Mouse (Mus musculus) stomach, embryonic 15.5 days (tissue): ENCODE results near the gene Tmem132b. TPM values are rescaled to one million over a fixed set of nuclear protein-coding genes. Genes with fewer than 3 reads are reported as not detected.

ENCODE experiments used
- ATAC-seq: fragments of 200-750 bp; cut with Nextera tagmentation; 2 replicates; pipeline ENCODE4 v1.8.0; 2017; ENCODE audit warnings: low read depth, moderate number of reproducible peaks, moderate TSS enrichment; ENCODE audit not compliant: insufficient read depth, low FRiP score
- H3K27ac ChIP-seq: fragments of 300-500 bp; sonication (generic); 2 replicates; pipeline ENCODE4 v1.5.1; 2015; ENCODE audit warnings: mild to moderate bottlenecking, inconsistent platforms
- H3K27me3 ChIP-seq: fragments of 300-500 bp; sonication (generic); replicated peaks from 2 replicates; pipeline ENCODE4 v1.6.1; 2015; ENCODE audit warnings: inconsistent platforms
- H3K36me3 ChIP-seq: fragments of 300-500 bp; sonication (generic); 2 replicates; pipeline ENCODE4 v1.6.1; 2015; ENCODE audit warnings: inconsistent platforms
- H3K4me1 ChIP-seq: fragments of 300-500 bp; sonication (generic); 2 replicates; pipeline ENCODE4 v1.6.1; 2015; ENCODE audit warnings: inconsistent platforms
- H3K4me2 ChIP-seq: fragments of 300-500 bp; sonication (generic); 2 replicates; pipeline ENCODE4 v1.6.1; 2015; ENCODE audit warnings: mild to moderate bottlenecking, inconsistent platforms
- H3K4me3 ChIP-seq: fragments of 300-500 bp; sonication (generic); replicated peaks from 2 replicates; pipeline ENCODE4 v1.5.1; 2015; ENCODE audit warnings: inconsistent platforms
- H3K9ac ChIP-seq: fragments of 300-500 bp; sonication (generic); 2 replicates; pipeline ENCODE4 v1.6.1; 2015; ENCODE audit warnings: inconsistent platforms
- H3K9me3 ChIP-seq: fragments of 300-500 bp; sonication (generic); 2 replicates; pipeline ENCODE4 v1.6.1; 2016; ENCODE audit warnings: inconsistent platforms
- WGBS: fragments of 180-500 bp; shearing (Covaris S2); methylation state at CpG from one replicate; pipeline ENCODE4 v1.1.7; 2015; 5-methylcytosine and 5-hydroxymethylcytosine counted together
- polyA plus RNA-seq: library from polyadenylated mRNA; unstranded; fragments of >200 nt; fragmentation: Nextera tagmentation; extraction: Ambion mirVana; gene quantifications from 2 replicates; pipeline ENCODE4 v1.2.1, GENCODE M21; 2015

Tmem132b gene
- polyA plus RNA-seq, 1 experiment from 2014 or later: 0.62 TPM

GRCm38 (mm10) chr5:125699395-125699794 is 167.8 kb downstream of the Tmem132b start:
- Histone ChIP-seq H3K4me3 (no peak overlapping the region), H3K4me2 (no peak overlapping the region), H3K27ac (no peak overlapping the region), H3K9me3 (no peaks in the 10 kb centered on the region), H3K9ac (no peak overlapping the region), H3K4me1 (no peaks in the 10 kb centered on the region), H3K36me3 (no peaks in the 10 kb centered on the region), H3K27me3 (no peaks in the 10 kb centered on the region)
- no peak for ATAC-seq
- 73% methylated on average over 3 of the region's 3 CpGs for WGBS

DNA sequence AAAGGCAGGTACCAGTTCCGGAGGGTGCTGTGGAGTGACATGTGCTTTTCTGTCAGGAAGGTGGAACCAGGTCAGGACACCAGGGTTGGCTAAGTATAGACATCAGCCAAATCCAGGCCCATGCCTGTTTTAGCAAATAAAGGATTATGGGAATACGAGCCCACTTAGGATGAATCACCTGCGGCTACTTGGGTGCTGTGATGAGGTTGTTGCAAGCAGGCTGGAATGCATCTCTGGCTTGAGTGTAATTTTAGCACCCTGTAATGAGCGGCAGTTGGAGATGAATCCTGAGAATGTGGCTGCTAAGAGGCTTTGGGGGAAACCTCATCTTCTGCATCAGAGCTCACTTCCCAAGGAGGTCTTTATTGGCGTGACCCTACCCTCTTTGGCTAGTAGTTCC is 168.7 kb downstream of the Tmem132b start:
- no peak for ATAC-seq
- Histone ChIP-seq H3K27ac (no peak overlapping the region), H3K9me3 (no peaks in the 10 kb centered on the region), H3K27me3 (no peaks in the 10 kb centered on the region), H3K4me2 (no peak overlapping the region), H3K4me3 (no peak overlapping the region), H3K36me3 (no peaks in the 10 kb centered on the region), H3K4me1 (no peaks in the 10 kb centered on the region), H3K9ac (no peak overlapping the region)
- 82% methylated on average over 5 of the region's 5 CpGs for WGBS

DNA sequence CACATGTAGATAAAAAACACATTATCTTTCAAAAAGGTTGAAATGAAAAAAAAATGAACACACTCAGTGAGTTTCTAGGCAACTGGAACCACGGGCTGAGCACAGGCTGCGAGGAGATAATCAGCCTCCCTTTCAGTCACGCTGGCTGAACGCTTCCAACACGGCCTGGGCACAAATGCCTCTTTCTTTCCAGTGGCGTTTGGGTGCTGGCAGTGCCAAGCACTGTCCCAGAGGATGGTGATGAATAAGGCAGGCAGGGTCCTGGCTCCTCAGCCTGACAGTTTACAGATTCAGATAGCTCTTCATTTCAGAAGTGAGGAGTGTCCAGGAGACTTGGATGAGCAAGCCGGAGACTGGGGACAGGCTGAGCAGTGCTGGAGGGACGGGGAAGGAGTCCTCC is 173.8 kb downstream of the Tmem132b start:
- Histone ChIP-seq H3K4me2 (no peak overlapping the region), H3K9ac (no peak overlapping the region), H3K4me1 (no peaks in the 10 kb centered on the region), H3K4me3 (no peak overlapping the region), H3K36me3 (no peaks in the 10 kb centered on the region), H3K9me3 (no peaks in the 10 kb centered on the region), H3K27me3 (no peaks in the 10 kb centered on the region), H3K27ac (no peak overlapping the region)
- no peak for ATAC-seq
- WGBS: 79% methylated on average over 8 of the region's 8 CpGs

DNA sequence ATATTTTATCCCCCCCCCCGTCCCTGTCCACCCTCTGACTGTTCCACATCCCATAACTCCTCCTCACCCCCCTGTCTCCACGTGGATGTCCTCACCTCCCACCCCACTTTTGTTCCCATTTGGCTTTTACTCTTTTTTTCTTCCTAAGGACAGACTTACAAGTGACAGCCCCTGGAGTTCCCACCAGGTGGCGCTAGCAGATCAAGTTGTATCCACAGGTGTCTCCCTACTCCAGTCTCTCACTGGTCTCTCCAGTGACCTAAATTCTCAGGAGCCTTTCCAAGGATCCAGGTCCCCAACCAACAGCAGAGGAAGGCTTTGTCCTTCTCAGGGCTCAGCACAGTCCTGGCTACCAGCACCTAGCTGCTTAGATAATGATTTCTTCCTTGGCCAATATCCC is 177.6 kb downstream of the Tmem132b start:
- Histone ChIP-seq H3K9me3 (no peaks in the 10 kb centered on the region), H3K27me3 (no peaks in the 10 kb centered on the region), H3K4me1 (no peaks in the 10 kb centered on the region), H3K27ac (no peak overlapping the region), H3K4me3 (no peak overlapping the region), H3K4me2 (no peak overlapping the region), H3K36me3 (no peaks in the 10 kb centered on the region), H3K9ac (no peak overlapping the region)
- no peak for ATAC-seq
- 2% methylated on average over 3 of the region's 3 CpGs for WGBS

GRCm38 (mm10) chr5:125726815-125727214 is 195.2 kb downstream of the Tmem132b start:
- no peak overlapping the region for H3K4me3 ChIP-seq
- H3K4me1 ChIP-seq: no peaks in the 10 kb centered on the region
- no peak for ATAC-seq
- H3K4me2 ChIP-seq: no peak overlapping the region
- WGBS: 87% methylated on average over 7 of the region's 7 CpGs
- no peaks in the 10 kb centered on the region for H3K9me3 ChIP-seq
- H3K9ac ChIP-seq: no peak overlapping the region
- H3K36me3 ChIP-seq: no peaks in the 10 kb centered on the region
- no peak overlapping the region for H3K27ac ChIP-seq
- no peaks in the 10 kb centered on the region for H3K27me3 ChIP-seq

- H3K4me2 ChIP-seq: no peak overlapping the region
- no peaks in the 10 kb centered on the region for H3K9me3 ChIP-seq
- H3K4me1 ChIP-seq: no peaks in the 10 kb centered on the region
- WGBS: 81% methylated on average over 5 of the region's 5 CpGs
- no peak overlapping the region for H3K4me3 ChIP-seq
- no peak overlapping the region for H3K27ac ChIP-seq
- H3K27me3 ChIP-seq: no peaks in the 10 kb centered on the region
- no peak overlapping the region for H3K9ac ChIP-seq
- ATAC-seq: no peak
- H3K36me3 ChIP-seq: no peaks in the 10 kb centered on the region
These were observed 195.9 kb downstream of the Tmem132b start for GRCm38 (mm10) chr5:125727436-125727835.

- no peak overlapping the region for H3K4me3 ChIP-seq
- H3K27me3 ChIP-seq: no peaks in the 10 kb centered on the region
- H3K27ac ChIP-seq: no peak overlapping the region
- no peak for ATAC-seq
- 84% methylated on average over 9 of the region's 9 CpGs for WGBS
- no peaks in the 10 kb centered on the region for H3K9me3 ChIP-seq
- H3K9ac ChIP-seq: no peak overlapping the region
- no peaks in the 10 kb centered on the region for H3K36me3 ChIP-seq
- H3K4me2 ChIP-seq: no peak overlapping the region
- no peaks in the 10 kb centered on the region for H3K4me1 ChIP-seq
These were observed 196.4 kb downstream of the Tmem132b start for GRCm38 (mm10) chr5:125727936-125728335.

DNA sequence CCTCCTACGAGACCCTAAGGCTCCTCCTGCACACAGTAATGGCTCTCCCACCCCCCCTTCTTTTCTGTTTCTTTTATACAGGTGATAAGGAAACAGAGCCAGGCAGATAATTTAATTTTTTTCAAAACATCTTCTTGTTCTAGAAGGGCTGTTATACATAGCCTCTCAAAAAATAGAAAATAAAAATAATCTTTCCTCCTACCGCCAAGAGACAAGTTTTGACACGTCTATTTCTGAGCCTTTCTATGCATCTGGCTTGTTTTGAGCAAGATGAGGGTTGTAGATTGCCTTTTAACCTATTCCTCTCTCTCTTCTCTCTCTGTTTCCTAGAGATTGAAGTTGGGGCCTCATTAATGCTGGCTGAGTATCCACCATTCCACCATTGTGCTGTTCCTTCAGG is 196.9 kb downstream of the Tmem132b start:
- Histone ChIP-seq H3K36me3 (no peaks in the 10 kb centered on the region), H3K4me2 (no peak overlapping the region), H3K9me3 (no peaks in the 10 kb centered on the region), H3K27ac (no peak overlapping the region), H3K9ac (no peak overlapping the region), H3K4me3 (no peak overlapping the region), H3K27me3 (no peaks in the 10 kb centered on the region), H3K4me1 (no peaks in the 10 kb centered on the region)
- ATAC-seq: no peak
- 75% methylated on average over 3 of the region's 3 CpGs for WGBS

DNA sequence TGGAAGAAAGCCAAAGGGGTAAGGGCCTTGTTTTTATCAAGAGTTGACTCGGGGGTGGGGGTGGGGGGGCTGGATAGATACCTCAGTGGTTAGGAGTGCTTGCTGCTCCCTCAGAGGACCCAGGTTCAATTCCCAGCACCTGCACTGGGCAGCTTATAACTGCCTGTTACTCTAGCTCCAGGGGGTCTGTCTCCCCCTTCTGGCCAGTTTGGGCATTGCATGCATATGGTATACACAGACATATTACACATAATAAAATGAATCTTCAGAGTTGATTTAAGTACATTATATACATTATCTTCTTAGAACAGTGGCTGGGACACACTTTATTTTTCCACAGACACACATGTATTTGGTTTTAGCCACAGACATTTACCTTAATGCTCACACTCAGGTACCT is 202.2 kb downstream of the Tmem132b start:
- no peak for ATAC-seq
- Histone ChIP-seq H3K9ac (no peak overlapping the region), H3K4me2 (no peak overlapping the region), H3K27ac (no peak overlapping the region), H3K27me3 (no peaks in the 10 kb centered on the region), H3K4me3 (no peak overlapping the region), H3K36me3 (no peaks in the 10 kb centered on the region), H3K4me1 (no peaks in the 10 kb centered on the region), H3K9me3 (no peaks in the 10 kb centered on the region)
- WGBS: 82% methylated on average over 1 of the region's 1 CpGs

- ATAC-seq: no peak
- Histone ChIP-seq H3K36me3 (no peaks in the 10 kb centered on the region), H3K27me3 (no peaks in the 10 kb centered on the region), H3K4me1 (no peaks in the 10 kb centered on the region), H3K9ac (no peak overlapping the region), H3K27ac (no peak overlapping the region), H3K9me3 (no peaks in the 10 kb centered on the region), H3K4me3 (no peak overlapping the region), H3K4me2 (no peak overlapping the region)
- WGBS: 50% methylated on average over 9 of the region's 9 CpGs
These were observed 205.5 kb downstream of the Tmem132b start for GRCm38 (mm10) chr5:125737105-125737504.

GRCm38 (mm10) chr5:125743503-125743902 is 211.9 kb downstream of the Tmem132b start:
- Histone ChIP-seq H3K9me3 (no peaks in the 10 kb centered on the region), H3K36me3 (no peaks in the 10 kb centered on the region), H3K27me3 (no peaks in the 10 kb centered on the region), H3K4me2 (no peak overlapping the region), H3K4me1 (no peaks in the 10 kb centered on the region), H3K4me3 (no peak overlapping the region), H3K9ac (no peak overlapping the region), H3K27ac (no peak overlapping the region)
- 78% methylated on average over 6 of the region's 6 CpGs for WGBS
- no peak for ATAC-seq

DNA sequence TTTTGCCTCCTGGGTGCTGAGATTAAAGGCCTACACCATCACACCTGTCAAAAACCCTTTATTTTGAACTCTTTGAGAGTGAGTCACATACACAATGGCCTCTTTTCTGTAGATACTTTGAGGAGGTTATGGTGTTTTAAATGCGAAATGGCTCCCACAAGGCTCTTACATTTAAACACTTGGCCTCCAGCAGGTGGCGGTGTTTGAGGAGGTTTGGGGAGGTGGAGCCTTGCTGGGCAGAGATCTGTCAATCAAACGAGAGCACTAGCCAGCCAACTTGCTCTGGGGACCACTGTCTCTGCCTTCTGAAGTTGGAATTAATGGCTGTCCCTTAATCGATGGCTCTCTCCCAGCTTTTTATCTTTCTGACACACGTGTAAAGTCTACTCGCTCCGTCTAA is 214.2 kb downstream of the Tmem132b start:
- no peaks in the 10 kb centered on the region for H3K36me3 ChIP-seq
- no peak overlapping the region for H3K9ac ChIP-seq
- H3K9me3 ChIP-seq: no peaks in the 10 kb centered on the region
- ATAC-seq: no peak
- no peaks in the 10 kb centered on the region for H3K4me1 ChIP-seq
- no peak overlapping the region for H3K4me3 ChIP-seq
- no peak overlapping the region for H3K4me2 ChIP-seq
- WGBS: 62% methylated on average over 7 of the region's 7 CpGs
- H3K27me3 ChIP-seq: no peaks in the 10 kb centered on the region
- no peak overlapping the region for H3K27ac ChIP-seq

- no peaks in the 10 kb centered on the region for H3K9me3 ChIP-seq
- 70% methylated on average over 5 of the region's 5 CpGs for WGBS
These were observed 219.9 kb downstream of the Tmem132b start for GRCm38 (mm10) chr5:125751481-125751880.

More at GRCm38 (mm10) chr5:125751481-125751880, 219.9 kb downstream of the Tmem132b start:
- H3K4me1 ChIP-seq: no peaks in the 10 kb centered on the region
- H3K4me2 ChIP-seq: no peak overlapping the region
- no peak overlapping the region for H3K27ac ChIP-seq
- no peaks in the 10 kb centered on the region for H3K27me3 ChIP-seq
- no peak for ATAC-seq
- H3K4me3 ChIP-seq: no peak overlapping the region
- no peaks in the 10 kb centered on the region for H3K36me3 ChIP-seq
- no peak overlapping the region for H3K9ac ChIP-seq
